Mouse (Mus musculus) ES-CJ7 (cell line): Measurements from ENCODE around the gene Tmem79.
"Not testable (repeated sequence)": the region's sequence is repeated elsewhere in the genome, so short reads cannot be mapped to it uniquely, and the experiment has no call there.

Experiments
- DNase-seq: peaks from one replicate; pipeline ENCODE4 v3.0.0; 2011; ENCODE audit warnings: low read depth, low spot score

The Tmem79 gene

GRCm38 (mm10) chr3:88285565-88285895, 50.4 kb downstream of the Tmem79 start:
- not testable (repeated sequence) for DNase-seq

DNA sequence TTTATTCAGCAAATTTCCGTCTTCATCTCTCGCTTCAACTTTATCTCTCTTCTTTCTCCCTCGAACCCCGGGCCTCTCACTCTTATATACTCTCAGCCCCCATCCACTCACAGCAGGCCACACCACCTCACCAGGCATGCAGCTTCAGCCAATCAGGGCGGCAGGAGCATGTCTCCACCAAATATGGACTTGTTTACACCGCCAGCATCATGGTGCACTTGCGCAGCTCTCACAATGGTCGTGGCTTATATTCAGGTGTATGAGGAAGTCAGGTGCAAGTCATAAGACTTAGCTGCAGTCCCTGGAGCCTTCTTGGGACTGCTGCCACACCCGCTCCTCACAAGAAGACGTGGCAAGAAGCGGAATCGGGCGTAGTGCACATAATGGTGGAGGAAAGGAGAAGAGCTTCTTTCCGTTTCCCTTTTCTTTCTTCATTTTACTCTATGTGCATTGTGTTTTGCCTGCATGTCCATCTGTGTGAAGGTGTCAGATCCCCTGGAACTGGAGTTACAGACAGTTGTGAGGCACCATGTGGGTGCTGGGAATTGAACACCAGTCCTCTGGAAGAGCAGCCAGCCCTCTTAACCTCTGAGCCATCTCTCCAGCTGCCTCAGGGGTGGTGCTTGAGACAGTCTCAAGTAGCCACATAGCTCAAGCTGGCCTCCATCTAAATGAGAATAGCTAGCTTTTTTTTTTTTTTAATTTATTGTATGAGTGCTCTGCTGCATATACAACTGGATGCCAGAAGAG, 51.0 kb downstream of the Tmem79 start:
- DNase-seq, result peak; percentile 55

DNA sequence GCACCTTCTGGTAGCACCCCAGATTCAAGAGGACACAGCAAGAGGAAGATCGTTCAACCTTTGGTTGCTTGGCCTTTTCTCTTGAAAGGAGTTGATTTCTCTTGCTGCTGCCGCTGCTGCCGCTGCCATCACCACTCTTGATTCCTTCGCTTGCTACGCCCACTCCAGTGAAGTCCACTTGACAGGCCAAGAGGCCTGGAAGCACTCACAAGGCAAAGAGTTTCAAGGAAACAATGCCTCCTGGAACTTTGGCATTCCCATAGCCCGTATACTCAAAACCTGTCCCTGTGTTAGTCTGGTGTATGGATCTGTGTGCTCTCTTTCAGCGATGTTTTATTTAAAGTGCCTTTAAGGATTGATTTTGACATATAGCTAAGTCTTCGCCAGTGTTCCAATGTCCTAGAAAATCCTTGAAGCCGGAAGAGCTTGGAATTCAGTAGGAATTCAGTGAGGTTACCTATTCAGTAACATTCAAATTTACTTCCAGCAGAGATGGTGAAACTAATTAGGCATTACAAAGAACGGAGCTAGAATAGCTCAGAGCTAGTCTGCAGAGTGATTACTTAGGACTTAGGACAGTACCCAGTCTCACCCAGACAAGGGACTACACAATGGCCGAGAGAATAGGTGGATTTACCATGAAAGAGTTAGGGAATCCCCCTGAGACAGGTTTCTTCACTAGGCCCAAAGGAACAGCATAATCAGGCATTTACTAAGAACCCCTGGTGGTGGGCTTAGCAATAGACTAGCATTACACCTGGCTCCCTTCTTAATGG, 54.6 kb downstream of the Tmem79 start:
- peak; percentile 96 for DNase-seq

DNA sequence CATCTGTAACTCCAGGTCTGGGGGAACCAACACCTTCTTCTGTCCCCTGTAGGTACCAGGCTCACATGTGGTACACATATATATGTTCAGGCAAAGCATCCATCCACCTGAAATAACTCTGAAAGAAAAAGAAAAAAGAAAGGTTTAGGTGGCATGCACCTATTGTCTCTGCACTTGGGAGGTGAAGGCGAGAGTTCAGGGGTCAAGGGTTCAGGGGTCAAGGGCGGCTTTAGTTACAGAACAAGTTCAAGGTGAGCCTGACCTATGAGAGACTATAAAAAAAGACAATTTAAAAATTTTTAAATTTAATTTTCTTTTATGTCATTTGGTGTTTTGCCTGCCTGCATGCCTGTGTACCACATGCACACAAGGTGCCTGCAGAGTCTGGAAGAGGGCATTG, 55.9 kb downstream of the Tmem79 start:
- peak; percentile 67 for DNase-seq
